Mouse (Mus musculus): ENCODE data around the gene Slc6a17.

Gene Slc6a17

GRCm38 (mm10) chr3:107528401-107529118 lies 10.7 kb upstream of the Slc6a17 start:
- DNase-seq (ENCODE audit: extremely low read depth, insufficient read length, low spot score), result peak; percentile 48

GRCm38 (mm10) chr3:107524547-107524946 lies 6.7 kb upstream of the Slc6a17 start:
- no peak for DNase-seq (ENCODE audit: extremely low read depth, insufficient read length, low spot score)

DNA sequence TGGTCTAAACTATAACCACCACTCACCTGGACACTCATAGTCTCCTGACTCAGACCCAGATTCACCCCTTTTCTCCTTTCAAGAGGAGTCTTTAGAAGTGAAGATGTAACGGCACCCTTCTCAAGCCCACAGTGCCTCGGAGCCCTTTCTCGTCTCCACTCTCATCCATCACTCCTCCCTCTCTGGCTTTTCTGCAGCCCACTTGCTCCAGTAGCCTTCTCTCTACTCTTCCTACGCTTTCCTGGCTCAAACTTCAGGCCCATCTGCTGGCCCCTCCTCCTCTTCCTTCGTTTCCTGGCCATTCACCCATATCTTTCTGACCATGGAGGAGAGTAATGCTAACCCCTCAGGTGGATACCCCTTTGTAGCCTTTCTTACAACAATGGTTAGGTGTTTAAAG lies 3.1 kb upstream of the Slc6a17 start:
- DNase-seq (ENCODE audit: extremely low read depth, insufficient read length, low spot score), result no peak

DNA sequence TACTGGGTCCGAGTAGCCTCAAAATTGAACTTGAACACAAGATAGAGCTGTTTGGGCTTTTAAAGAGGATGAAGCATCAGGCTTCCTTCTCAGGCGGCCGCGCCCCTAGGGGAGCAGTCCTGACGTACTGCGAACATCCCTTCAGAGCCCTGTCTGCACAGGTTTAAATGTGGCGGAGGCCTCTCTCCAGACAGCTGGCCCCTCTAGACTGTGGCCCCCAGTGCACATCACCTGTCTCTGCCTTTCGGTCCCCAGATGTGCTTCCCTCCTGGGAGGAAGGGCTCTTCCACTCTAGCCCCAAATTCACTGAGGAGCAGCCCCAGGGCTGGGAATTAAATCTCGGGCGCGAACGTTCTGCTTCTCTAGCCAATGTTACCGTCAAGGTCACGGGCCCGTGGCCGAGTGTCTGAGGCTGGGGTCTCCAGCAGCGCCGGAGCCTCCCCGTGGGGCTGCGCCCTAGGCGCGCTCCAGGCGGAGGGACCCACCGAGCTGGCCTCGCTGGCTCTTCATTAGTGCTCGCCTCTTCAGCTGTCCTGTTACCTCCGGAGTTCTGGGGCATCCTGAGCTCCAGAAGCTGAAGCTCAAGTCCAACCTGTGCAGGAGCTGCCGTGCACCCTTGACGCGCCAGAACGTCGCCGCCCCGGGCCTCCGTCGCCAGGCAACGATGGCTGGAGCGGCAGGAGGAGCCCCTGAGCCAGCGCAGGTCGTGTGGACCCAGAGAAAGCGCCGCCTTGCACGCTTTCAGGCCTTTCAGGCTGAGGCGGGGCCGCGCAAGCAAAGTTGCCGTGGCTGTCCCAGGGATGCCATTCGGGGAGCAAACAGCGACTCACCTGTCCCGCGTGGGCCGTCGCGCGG lies 815 bp downstream of the Slc6a17 start:
- DNase-seq (ENCODE audit: extremely low read depth, insufficient read length, low spot score), result peak; percentile 14

GRCm38 (mm10) chr3:107515989-107516388 lies 1.8 kb downstream of the Slc6a17 start:
- no peak for DNase-seq (ENCODE audit: extremely low read depth, insufficient read length, low spot score)

DNA sequence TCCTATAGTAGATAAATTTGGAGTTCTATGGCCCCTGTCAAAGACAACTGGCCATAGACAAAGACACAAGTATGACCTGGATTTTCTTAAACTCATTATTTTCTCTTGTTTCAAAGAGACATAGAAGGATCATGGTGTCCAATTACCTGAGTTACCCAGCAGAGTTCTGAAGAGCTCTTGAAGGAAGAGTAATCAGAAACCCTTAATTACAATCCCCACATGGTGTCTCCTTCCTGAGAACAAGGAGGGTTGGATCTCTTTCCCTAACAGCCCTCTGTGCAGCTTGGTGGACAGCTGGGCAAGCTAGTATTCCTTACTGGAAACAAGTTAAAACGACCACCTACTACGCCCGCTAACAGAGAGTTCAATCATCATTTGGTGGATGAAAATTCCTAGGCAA lies 6.4 kb downstream of the Slc6a17 start:
- DNase-seq (ENCODE audit: extremely low read depth, insufficient read length, low spot score), result no peak

GRCm38 (mm10) chr3:107508696-107509095 lies 9.1 kb downstream of the Slc6a17 start:
- DNase-seq (ENCODE audit: extremely low read depth, insufficient read length, low spot score), result no peak

GRCm38 (mm10) chr3:107507966-107508365 lies 9.9 kb downstream of the Slc6a17 start:
- DNase-seq (ENCODE audit: extremely low read depth, insufficient read length, low spot score), result no peak

- no peak for DNase-seq (ENCODE audit: extremely low read depth, insufficient read length, low spot score)
Observed at GRCm38 (mm10) chr3:107506531-107506930, 11.3 kb downstream of the Slc6a17 start.

GRCm38 (mm10) chr3:107505464-107506367 lies 12.1 kb downstream of the Slc6a17 start:
- no peak for DNase-seq (ENCODE audit: extremely low read depth, insufficient read length, low spot score)

GRCm38 (mm10) chr3:107504542-107504941 lies 13.3 kb downstream of the Slc6a17 start:
- no peak for DNase-seq (ENCODE audit: extremely low read depth, insufficient read length, low spot score)

DNA sequence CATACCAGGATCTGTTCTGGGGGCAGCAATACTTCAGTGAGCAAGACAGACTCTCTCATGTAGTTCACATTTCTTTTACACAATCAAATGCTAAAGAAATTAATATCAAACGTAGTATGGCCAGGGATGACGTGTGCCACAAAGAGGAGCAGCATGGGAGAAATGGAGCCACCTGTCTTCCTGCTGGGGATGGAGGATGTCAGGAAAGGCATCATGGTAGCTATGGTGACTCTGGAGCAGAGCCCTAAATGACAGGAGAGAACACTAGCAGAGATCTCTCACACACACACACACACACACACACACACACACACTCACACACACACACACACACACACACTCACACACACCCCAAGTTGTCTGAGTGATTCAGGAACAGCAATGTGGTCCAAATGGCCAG lies 14.1 kb downstream of the Slc6a17 start:
- DNase-seq (ENCODE audit: extremely low read depth, insufficient read length, low spot score), result no peak

DNA sequence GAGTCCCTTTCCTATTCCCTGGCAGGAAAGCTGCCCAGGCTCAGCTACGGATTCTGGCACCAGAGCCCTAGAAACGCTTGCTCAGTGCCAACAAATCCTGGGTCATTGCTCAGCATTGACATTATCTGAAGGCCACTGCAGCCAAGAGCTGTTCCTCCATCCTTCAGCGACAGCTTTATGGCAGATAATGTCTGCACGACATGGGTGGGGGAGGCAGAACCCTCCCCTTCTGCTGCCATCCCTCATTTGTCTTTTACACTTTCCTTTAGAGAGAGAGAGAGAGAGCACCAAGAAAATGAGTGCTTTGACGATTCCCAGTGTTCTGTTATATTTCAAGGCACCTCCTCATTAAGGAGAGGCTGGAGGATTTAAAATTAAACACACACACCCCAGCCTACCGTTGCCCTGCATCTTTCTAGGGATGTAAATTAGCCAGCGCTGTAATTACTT lies 16.1 kb downstream of the Slc6a17 start:
- no peak for DNase-seq (ENCODE audit: extremely low read depth, insufficient read length, low spot score)

GRCm38 (mm10) chr3:107500301-107500700 lies 17.5 kb downstream of the Slc6a17 start:
- DNase-seq (ENCODE audit: extremely low read depth, insufficient read length, low spot score), result no peak

- no peak for DNase-seq (ENCODE audit: extremely low read depth, insufficient read length, low spot score)
Observed at GRCm38 (mm10) chr3:107496086-107496850, 21.6 kb downstream of the Slc6a17 start.

DNA sequence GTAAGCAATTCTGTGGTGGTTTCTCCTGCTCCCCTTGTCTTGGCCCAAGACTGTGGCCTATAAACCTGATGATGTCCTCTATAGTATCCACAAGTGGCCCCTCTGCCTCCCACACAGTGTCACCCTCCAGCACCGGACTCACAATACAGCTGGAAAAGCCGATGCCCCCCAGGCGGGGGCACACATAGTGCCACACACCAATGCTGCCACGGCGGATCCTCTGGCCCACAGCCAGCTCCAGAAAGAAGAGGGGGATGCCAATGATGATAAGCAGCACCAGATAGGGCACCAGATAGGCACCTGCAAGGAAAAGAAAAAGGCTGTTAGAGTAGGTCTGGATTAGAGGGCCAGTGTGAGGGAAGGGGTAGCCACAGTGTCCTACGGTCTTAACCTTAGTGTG lies 22.3 kb downstream of the Slc6a17 start:
- DNase-seq (ENCODE audit: extremely low read depth, insufficient read length, low spot score), result no peak

DNA sequence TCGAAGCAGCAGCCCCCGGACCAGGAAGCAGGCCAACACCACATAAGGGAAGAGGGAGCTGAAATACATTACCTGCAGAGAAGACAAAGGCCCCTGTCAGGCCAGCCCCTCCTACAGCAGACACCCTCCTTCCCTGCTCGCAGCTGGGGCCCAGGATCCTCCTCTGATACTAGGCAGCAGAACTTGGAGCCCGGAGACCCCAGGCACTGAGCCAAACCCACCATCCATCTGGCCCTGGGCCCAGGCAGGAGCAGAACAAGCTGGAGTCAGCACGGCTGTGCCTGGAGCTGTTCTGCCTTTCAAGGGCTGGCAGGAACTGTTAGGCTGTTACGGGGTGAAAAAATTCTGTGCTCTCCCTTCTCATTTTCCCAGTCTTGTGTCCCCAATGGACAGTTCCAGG lies 26.4 kb downstream of the Slc6a17 start:
- peak; percentile 30 for DNase-seq (ENCODE audit: extremely low read depth, insufficient read length, low spot score)

DNA sequence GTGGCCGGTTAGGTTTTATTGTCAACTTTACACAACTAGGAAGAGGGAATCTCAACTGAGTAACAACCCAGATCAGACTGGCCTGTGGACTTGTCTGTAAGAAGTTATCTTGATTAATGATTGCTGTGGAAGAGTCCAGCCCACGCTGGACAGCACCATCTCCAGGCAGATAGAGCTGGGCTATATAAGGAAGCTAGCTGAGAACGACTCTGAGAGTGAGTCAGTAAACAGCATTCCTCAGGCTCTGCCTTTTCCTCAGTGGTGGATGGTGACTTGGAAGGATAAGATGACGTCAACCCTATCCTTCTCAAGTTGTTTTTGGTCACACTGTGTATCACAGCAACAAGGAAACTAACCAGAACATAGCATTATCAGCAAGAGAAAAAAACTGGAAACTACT lies 29.2 kb downstream of the Slc6a17 start:
- DNase-seq (ENCODE audit: extremely low read depth, insufficient read length, low spot score), result no peak

GRCm38 (mm10) chr3:107483290-107483689 lies 34.5 kb downstream of the Slc6a17 start:
- DNase-seq (ENCODE audit: extremely low read depth, insufficient read length, low spot score), result no peak

GRCm38 (mm10) chr3:107480660-107481059 lies 37.2 kb downstream of the Slc6a17 start:
- no peak for DNase-seq (ENCODE audit: extremely low read depth, insufficient read length, low spot score)
